Mouse (Mus musculus) layer of hippocampus, adult 9-11 months (tissue): Measurements from ENCODE around the gene Elmo3.
"Not testable (repeated sequence)": the region's sequence is repeated elsewhere in the genome, so short reads cannot be mapped to it uniquely, and the experiment has no call there.

Source experiments
- DNase-seq: peaks from one replicate; pipeline ENCODE4 v3.0.0; 2022

Gene Elmo3

GRCm38 (mm10) chr8:105276292-105277120 lies 28.9 kb upstream of the Elmo3 start:
- no peak for DNase-seq

GRCm38 (mm10) chr8:105278911-105279334 lies 26.5 kb upstream of the Elmo3 start:
- peak; percentile 92 for DNase-seq

GRCm38 (mm10) chr8:105280567-105280966 lies 24.8 kb upstream of the Elmo3 start:
- no peak for DNase-seq

GRCm38 (mm10) chr8:105281821-105282220 lies 23.6 kb upstream of the Elmo3 start:
- no peak for DNase-seq

GRCm38 (mm10) chr8:105282239-105282638 lies 23.2 kb upstream of the Elmo3 start:
- no peak for DNase-seq

- no peak for DNase-seq
Observed at GRCm38 (mm10) chr8:105283074-105283473, 22.3 kb upstream of the Elmo3 start.

GRCm38 (mm10) chr8:105285514-105285913 lies 19.9 kb upstream of the Elmo3 start:
- no peak for DNase-seq

- no peak for DNase-seq
Observed at GRCm38 (mm10) chr8:105286907-105287306, 18.5 kb upstream of the Elmo3 start.

GRCm38 (mm10) chr8:105288231-105288630 lies 17.2 kb upstream of the Elmo3 start:
- no peak for DNase-seq

GRCm38 (mm10) chr8:105288958-105289732 lies 16.3 kb upstream of the Elmo3 start:
- DNase-seq, result peak; percentile 95

GRCm38 (mm10) chr8:105289805-105290460 lies 15.5 kb upstream of the Elmo3 start, which contains the start of gene 4931428F04Rik:
TSS of gene 4931428F04Rik (minus strand) at chr8:105289864.
- peak; percentile 54 for DNase-seq

- peak; percentile 74 for DNase-seq
Observed at GRCm38 (mm10) chr8:105290554-105291314, 14.7 kb upstream of the Elmo3 start.

GRCm38 (mm10) chr8:105291364-105291763 lies 14.0 kb upstream of the Elmo3 start:
- DNase-seq, result not testable (repeated sequence)

- DNase-seq, result not testable (repeated sequence)
Observed at GRCm38 (mm10) chr8:105291802-105292201, 13.6 kb upstream of the Elmo3 start.

GRCm38 (mm10) chr8:105292471-105292870 lies 12.9 kb upstream of the Elmo3 start:
- no peak for DNase-seq

GRCm38 (mm10) chr8:105293405-105293804 lies 12.0 kb upstream of the Elmo3 start:
- no peak for DNase-seq

GRCm38 (mm10) chr8:105294776-105295175 lies 10.6 kb upstream of the Elmo3 start:
- no peak for DNase-seq

GRCm38 (mm10) chr8:105295256-105295655 lies 10.1 kb upstream of the Elmo3 start:
- no peak for DNase-seq

GRCm38 (mm10) chr8:105295895-105296573 lies 9.4 kb upstream of the Elmo3 start, which contains the start of gene Exoc3l:
TSS of gene Exoc3l (minus strand) at chr8:105296101.
- no peak for DNase-seq

GRCm38 (mm10) chr8:105297511-105298192 lies 7.7 kb upstream of the Elmo3 start, which contains the start of gene E2f4:
TSS of gene E2f4 (plus strand) at chr8:105297663.
- DNase-seq, result peak; percentile 94
